Mouse (Mus musculus): ENCODE measurements around the gene Ice2.

- TF ChIP-seq POLR2A (IDR thresholded peaks at IDR 0.05; ENCODE audit: borderline replicate concordance, insufficient read depth, low read length) (no peak), CTCF (IDR thresholded peaks at IDR 0.05; ENCODE audit: borderline replicate concordance, insufficient read depth, low read depth, low read length) (no peak)
Observed at GRCm38 (mm10) chr9:69364117-69364516, 33.6 kb upstream of the Ice2 start.
